Mouse (Mus musculus) hindbrain, embryonic 14.5 days (tissue): ENCODE data around the gene Abcf3. TPM values are rescaled to one million over a fixed set of nuclear protein-coding genes. Genes with fewer than 3 reads are reported as not detected.

ENCODE experiments used
- ATAC-seq: fragments of 200-750 bp; cut with Nextera tagmentation; 2 replicates; pipeline ENCODE4 v1.8.0; 2017; ENCODE audit warnings: moderate number of reproducible peaks, mild to moderate bottlenecking, moderate TSS enrichment, moderate library complexity; ENCODE audit not compliant: low FRiP score
- DNase-seq: peaks from one replicate; pipeline ENCODE4 v3.0.0-alpha.2; 2015; ENCODE audit warnings: low spot score
- H3K27ac ChIP-seq: fragments of 300-500 bp; sonication (generic); 2 replicates; pipeline ENCODE4 v1.5.1; 2014; ENCODE audit warnings: mild to moderate bottlenecking, moderate library complexity
- H3K27me3 ChIP-seq: fragments of 300-500 bp; sonication (generic); 2 replicates; pipeline ENCODE4 v1.6.1; 2014; ENCODE audit warnings: mild to moderate bottlenecking, low read length, mixed read lengths; ENCODE audit not compliant: control insufficient read depth, insufficient read depth
- H3K36me3 ChIP-seq: fragments of 300-500 bp; sonication (generic); replicated peaks from 2 replicates; pipeline ENCODE4 v1.6.1; 2014; ENCODE audit not compliant: control insufficient read depth, insufficient read depth
- H3K4me1 ChIP-seq: fragments of 300-500 bp; sonication (generic); replicated peaks from 2 replicates; pipeline ENCODE4 v1.6.1; 2014; ENCODE audit warnings: antibody characterized with exemption, low read length, mixed read lengths; ENCODE audit not compliant: control insufficient read depth, insufficient read depth
- H3K4me2 ChIP-seq: fragments of 300-500 bp; sonication (generic); replicated peaks from 2 replicates; pipeline ENCODE4 v1.6.1; 2014; ENCODE audit warnings: mild to moderate bottlenecking, moderate library complexity
- H3K4me3 ChIP-seq: fragments of 300-500 bp; sonication (generic); replicated peaks from 2 replicates; pipeline ENCODE4 v1.5.1; 2014; ENCODE audit warnings: mild to moderate bottlenecking, low read length
- H3K9ac ChIP-seq: fragments of 300-500 bp; sonication (generic); 2 replicates; pipeline ENCODE4 v1.6.1; 2014
- H3K9me3 ChIP-seq: fragments of 300-500 bp; sonication (generic); 2 replicates; pipeline ENCODE4 v1.6.1; 2016; ENCODE audit warnings: low read length; ENCODE audit not compliant: control insufficient read depth
- WGBS: fragments of 180-500 bp; shearing (Covaris S2); extraction: QIAGEN DNeasy Blood & Tissue Kit; methylation state at CpG from one replicate; pipeline ENCODE4 v1.1.7; 2014; 5-methylcytosine and 5-hydroxymethylcytosine counted together
- polyA plus RNA-seq: library from polyadenylated mRNA; unstranded; fragments of >200 nt; fragmentation: Nextera tagmentation; extraction: Ambion mirVana; gene quantifications from 2 replicates; pipeline ENCODE4 v1.2.1, GENCODE M21; 2014

The Abcf3 gene
- polyA plus RNA-seq, 1 experiment from 2014 or later = 77.5 TPM

DNA sequence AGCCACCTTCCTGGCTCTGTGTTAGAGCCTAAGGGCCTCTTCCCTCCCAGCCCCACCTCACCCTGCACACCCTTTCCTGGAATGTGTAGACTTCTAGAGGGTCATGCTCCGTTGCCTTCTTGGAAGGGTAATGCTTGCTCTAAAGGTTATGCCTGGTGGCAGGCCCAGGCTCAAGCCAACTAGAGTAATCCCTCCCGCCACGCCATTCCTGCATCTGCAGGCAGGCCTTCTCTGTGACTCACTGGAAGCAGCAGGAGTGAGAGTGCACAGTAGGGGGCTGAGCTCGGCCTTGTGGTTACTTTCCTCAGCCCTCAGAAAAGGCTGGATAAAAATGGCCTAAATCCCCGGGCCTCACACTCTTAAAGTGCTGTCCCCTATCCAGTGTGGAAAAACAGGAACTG, 11.3 kb upstream of the Abcf3 start:
- Histone ChIP-seq H3K4me1 (peaks cover 27% of the 10 kb centered on the region), H3K27me3 (no peaks in the 10 kb centered on the region), H3K27ac (no peak overlapping the region; the same call in 1 of the 2 replicates), H3K9me3 (no peaks in the 10 kb centered on the region), H3K9ac (peak overlapping the region; percentile 96), H3K4me2 (peak overlapping the region; percentile 88), H3K4me3 (peak overlapping the region; percentile 88), H3K36me3 (peaks cover 61% of the 10 kb centered on the region)
- no peak for DNase-seq
- 27% methylated on average over 5 of the region's 5 CpGs for WGBS
- ATAC-seq = no peak

DNA sequence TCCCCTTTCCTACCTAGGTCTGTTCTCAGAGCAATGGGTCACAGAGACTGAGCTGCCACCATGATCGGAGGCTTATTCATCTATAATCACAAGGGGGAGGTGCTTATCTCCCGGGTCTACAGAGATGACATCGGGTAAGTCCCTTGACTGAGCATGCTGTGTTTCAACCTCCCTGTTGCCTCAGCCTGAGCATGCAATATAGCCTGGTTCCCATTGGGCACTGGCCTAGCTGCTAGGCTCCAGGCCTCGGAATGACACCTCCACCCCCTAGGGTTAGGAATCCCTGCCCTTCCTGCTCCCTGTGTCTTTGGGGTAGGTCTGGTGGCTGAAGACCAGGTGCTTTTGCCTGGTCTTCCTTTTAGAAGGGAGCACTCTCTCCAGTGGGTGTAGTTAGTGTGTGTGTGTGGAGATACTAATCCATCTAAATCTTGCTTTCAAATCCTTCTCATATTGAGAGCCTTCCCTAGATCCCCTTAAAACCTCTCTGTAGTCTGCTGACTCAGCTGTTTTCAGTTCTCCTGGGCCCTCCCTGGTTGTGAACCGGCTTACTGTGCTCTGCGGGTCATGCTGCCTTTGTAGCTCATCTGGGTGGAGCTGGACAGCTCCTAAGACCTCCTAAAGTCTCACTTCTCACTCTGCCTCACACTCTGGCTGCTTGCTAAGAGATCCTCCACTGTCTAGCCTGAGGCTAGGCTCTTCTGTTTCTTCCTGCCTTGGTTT, 10.6 kb upstream of the Abcf3 start:
- Histone ChIP-seq H3K4me3 (peak overlapping the region; percentile 88), H3K36me3 (peaks cover 62% of the 10 kb centered on the region), H3K27me3 (no peaks in the 10 kb centered on the region), H3K9ac (peak overlapping the region; percentile 96), H3K27ac (no peak overlapping the region), H3K9me3 (no peaks in the 10 kb centered on the region), H3K4me2 (peak overlapping the region; percentile 88), H3K4me1 (peaks cover 27% of the 10 kb centered on the region)
- ATAC-seq (no peak), DNase-seq (no peak)
- WGBS = 33% methylated on average over 6 of the region's 6 CpGs

DNA sequence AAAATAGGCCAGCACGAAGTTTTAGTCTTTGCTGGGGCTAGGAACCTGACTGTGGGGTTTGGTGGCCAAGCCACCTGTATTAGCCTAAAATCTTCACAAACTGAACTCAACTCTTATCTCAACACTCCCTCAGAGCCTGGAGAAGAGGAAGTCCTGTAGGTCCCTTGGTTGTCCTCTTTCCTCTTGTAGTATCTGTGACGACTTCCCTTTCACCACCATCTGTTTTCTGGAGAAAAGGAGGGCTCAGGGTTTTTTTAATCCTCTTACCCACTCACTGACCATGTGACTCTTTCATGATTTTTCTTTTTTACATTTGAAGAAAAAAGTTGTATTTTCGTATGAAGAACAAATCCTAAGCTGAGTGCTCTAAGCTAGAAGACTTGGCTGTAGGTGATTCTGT, 8.7 kb upstream of the Abcf3 start:
- no peaks in the 10 kb centered on the region for H3K9me3 ChIP-seq
- DNase-seq (no peak), ATAC-seq (no peak)
- H3K4me3 ChIP-seq = no peak overlapping the region
- H3K9ac ChIP-seq = no peak overlapping the region
- no peak overlapping the region for H3K27ac ChIP-seq
- 82% methylated on average over 3 of the region's 3 CpGs for WGBS
- no peak overlapping the region for H3K4me2 ChIP-seq
- H3K27me3 ChIP-seq = no peaks in the 10 kb centered on the region
- H3K4me1 ChIP-seq = peaks cover 27% of the 10 kb centered on the region
- peaks cover 68% of the 10 kb centered on the region for H3K36me3 ChIP-seq

DNA sequence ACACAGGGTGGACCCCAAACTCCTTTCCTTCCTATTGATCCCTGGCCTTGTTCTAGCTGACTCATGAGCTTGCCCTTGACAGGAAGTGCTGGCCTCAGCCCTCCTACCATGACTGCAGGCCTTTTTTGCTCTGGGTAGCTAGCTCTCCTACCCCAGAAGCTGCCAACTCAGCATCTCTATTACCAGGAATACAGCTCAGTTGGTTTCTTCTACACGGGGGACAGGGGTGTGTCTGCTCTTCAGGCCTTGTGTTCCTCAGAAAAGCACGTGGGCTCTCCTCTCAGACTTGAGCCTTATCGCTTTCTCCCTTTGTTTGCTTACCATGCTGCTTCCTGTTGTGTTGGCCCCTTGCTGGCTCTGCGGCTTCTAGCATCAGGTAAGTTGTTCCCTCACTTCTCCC, 7.9 kb upstream of the Abcf3 start:
- peaks cover 75% of the 10 kb centered on the region for H3K36me3 ChIP-seq
- no peak overlapping the region for H3K27ac ChIP-seq
- no peaks in the 10 kb centered on the region for H3K27me3 ChIP-seq
- ATAC-seq (no peak), DNase-seq (no peak)
- WGBS = 86% methylated on average over 4 of the region's 4 CpGs
- no peaks in the 10 kb centered on the region for H3K9me3 ChIP-seq
- no peak overlapping the region for H3K9ac ChIP-seq
- no peak overlapping the region for H3K4me3 ChIP-seq
- H3K4me2 ChIP-seq = no peak overlapping the region
- H3K4me1 ChIP-seq = peaks cover 27% of the 10 kb centered on the region

DNA sequence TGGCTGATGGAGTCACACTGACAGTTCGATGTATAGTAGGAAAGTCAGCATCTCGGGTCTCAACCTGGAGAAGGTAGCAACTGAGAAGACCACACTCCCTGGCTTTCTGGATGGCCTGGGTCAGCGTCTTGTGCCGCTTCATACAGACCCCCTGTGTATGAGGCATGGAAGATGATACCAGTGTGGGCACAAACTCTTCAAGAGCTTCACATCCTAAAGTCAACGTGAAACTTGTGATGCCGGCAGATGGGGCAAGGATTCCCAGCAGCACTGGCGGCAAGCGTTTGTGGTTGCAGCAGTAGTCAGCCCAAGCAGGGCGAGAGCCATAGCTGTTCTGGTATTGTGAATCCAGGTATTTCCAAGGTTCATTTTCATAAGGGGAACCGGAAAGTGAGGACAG, 2.7 kb upstream of the Abcf3 start:
- no peak overlapping the region for H3K27ac ChIP-seq
- WGBS = 92% methylated on average over 10 of the region's 10 CpGs
- H3K4me2 ChIP-seq = no peak overlapping the region
- DNase-seq = no peak
- no peak overlapping the region for H3K9ac ChIP-seq
- H3K4me3 ChIP-seq = no peak overlapping the region
- no peaks in the 10 kb centered on the region for H3K9me3 ChIP-seq
- H3K4me1 ChIP-seq = peaks cover 13% of the 10 kb centered on the region; the same call in 1 of the 2 replicates
- peaks cover 60% of the 10 kb centered on the region for H3K36me3 ChIP-seq
- ATAC-seq = no peak
- H3K27me3 ChIP-seq = no peaks in the 10 kb centered on the region

DNA sequence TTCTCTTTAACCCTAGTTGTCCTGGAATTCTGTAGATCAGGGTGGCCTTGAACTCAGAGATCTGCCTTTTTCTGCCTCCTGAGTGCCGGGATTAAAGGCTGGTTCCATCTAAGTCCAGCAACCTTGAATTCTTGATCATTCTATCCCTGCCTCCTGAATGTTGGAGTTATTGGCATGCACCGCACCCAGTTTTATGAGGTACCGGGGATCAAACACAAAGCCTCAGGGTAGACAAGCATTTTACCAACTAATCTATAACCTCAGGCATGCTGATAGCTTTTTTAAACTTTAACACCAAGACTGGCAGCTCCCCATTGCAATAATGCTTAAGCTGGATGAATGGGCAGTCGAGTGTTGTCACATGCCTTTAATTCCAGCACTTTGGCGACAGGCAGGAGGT, 954 bp upstream of the Abcf3 start:
- WGBS = 60% methylated on average over 5 of the region's 5 CpGs
- peak overlapping the region; percentile 80 for H3K4me2 ChIP-seq
- peaks cover 60% of the 10 kb centered on the region for H3K36me3 ChIP-seq
- no peak overlapping the region for H3K4me3 ChIP-seq
- H3K4me1 ChIP-seq = peaks cover 13% of the 10 kb centered on the region; the same call in 1 of the 2 replicates
- ATAC-seq (no peak), DNase-seq (no peak)
- H3K9ac ChIP-seq = no peak overlapping the region
- no peaks in the 10 kb centered on the region for H3K9me3 ChIP-seq
- H3K27ac ChIP-seq = 0 out of 2 replicates have a peak overlapping the region, but pooled peaks have one; percentile 1
- no peaks in the 10 kb centered on the region for H3K27me3 ChIP-seq

DNA sequence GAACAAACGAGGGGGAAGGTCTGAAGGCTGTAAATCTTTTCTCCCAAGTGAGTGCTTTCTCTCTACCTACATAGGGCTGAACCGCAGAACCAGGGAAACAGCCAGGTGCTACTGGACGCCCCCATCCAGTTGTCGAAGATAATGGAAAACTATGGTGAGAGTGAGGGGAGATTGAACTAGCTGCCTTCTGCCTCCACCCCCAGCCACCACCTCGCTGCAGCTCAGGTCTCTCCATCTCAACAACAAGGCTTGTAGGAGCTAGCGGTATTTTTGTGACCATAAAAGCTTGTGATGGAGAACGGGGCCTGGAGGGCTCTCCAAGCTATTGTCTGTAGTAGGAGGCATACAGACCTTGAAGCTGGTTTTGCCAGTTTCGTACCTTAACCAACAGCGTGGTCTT, 784 bp downstream of the Abcf3 start:
- peaks cover 62% of the 10 kb centered on the region for H3K36me3 ChIP-seq
- no peak for ATAC-seq
- WGBS = 54% methylated on average over 9 of the region's 9 CpGs
- DNase-seq = no peak
- H3K27me3 ChIP-seq = no peaks in the 10 kb centered on the region
- H3K4me3 ChIP-seq = peak overlapping the region; percentile 62
- peak overlapping the region; percentile 75 for H3K9ac ChIP-seq
- peak overlapping the region; percentile 80 for H3K4me2 ChIP-seq
- H3K27ac ChIP-seq = no peak overlapping the region
- peaks cover 13% of the 10 kb centered on the region; the same call in 1 of the 2 replicates for H3K4me1 ChIP-seq
- H3K9me3 ChIP-seq = no peaks in the 10 kb centered on the region

DNA sequence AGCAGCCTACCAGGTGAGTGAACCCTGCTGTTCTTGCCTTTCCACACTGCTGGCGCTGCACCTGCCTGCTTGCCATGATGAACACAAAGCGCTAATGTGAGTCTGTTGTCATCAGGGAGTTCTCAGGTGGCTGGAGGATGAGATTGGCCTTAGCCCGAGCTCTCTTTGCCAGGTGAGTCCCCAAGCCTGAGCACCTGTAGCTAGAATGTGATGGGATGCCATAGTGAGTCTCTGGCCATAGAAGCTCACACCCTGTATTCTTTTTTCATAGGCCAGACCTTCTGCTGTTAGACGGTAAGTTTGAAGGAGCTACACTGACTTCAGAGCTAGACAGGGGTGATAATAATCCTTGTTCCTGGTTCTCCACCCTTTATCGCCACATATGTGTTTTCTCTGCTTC, 3.3 kb downstream of the Abcf3 start:
- Histone ChIP-seq H3K4me1 (peaks cover 13% of the 10 kb centered on the region; the same call in 1 of the 2 replicates), H3K36me3 (peaks cover 60% of the 10 kb centered on the region), H3K9ac (no peak overlapping the region), H3K27me3 (no peaks in the 10 kb centered on the region), H3K4me2 (no peak overlapping the region), H3K27ac (no peak overlapping the region), H3K9me3 (no peaks in the 10 kb centered on the region), H3K4me3 (no peak overlapping the region)
- ATAC-seq (no peak), DNase-seq (no peak)
- 95% methylated on average over 5 of the region's 5 CpGs for WGBS

DNA sequence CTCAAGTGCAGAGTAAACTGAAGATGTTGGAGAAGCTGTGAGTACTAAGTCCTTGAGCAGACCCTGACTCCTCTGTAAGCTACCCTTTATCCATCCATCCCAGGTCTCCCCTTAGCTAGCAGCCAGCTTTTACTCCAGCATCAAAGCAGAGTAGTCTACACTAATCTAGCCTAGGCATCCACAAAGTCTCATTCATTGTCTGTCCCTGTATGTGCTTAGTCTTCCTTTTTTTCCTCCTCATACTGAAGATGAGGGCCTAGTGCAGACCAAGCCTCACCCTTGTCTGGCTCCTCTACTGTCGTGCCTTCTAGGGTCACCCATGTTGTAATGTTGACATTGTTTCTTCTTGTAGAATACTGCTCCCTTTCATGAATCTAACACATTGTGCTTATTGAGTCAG, 4.2 kb downstream of the Abcf3 start:
- DNase-seq (no peak), ATAC-seq (no peak)
- 93% methylated on average over 1 of the region's 1 CpGs for WGBS
- H3K4me2 ChIP-seq = no peak overlapping the region
- H3K4me3 ChIP-seq = no peak overlapping the region
- peaks cover 66% of the 10 kb centered on the region for H3K36me3 ChIP-seq
- peaks cover 11% of the 10 kb centered on the region; the same call in 1 of the 2 replicates for H3K4me1 ChIP-seq
- H3K9ac ChIP-seq = no peak overlapping the region
- H3K27ac ChIP-seq = no peak overlapping the region
- H3K9me3 ChIP-seq = no peaks in the 10 kb centered on the region
- H3K27me3 ChIP-seq = no peaks in the 10 kb centered on the region
